Mouse (Mus musculus): Measurements from ENCODE around the gene Spock3.

GRCm38 (mm10) chr8:63088984-63089383 is 138.2 kb downstream of the Spock3 start:
- TF ChIP-seq CTCF (IDR thresholded peaks at IDR 0.05) (no peak), EP300 (IDR thresholded peaks at IDR 0.05) (no peak)
